Comparison of ENCODE assay signal across 8 mouse cellular contexts in the genomic region with DNA sequence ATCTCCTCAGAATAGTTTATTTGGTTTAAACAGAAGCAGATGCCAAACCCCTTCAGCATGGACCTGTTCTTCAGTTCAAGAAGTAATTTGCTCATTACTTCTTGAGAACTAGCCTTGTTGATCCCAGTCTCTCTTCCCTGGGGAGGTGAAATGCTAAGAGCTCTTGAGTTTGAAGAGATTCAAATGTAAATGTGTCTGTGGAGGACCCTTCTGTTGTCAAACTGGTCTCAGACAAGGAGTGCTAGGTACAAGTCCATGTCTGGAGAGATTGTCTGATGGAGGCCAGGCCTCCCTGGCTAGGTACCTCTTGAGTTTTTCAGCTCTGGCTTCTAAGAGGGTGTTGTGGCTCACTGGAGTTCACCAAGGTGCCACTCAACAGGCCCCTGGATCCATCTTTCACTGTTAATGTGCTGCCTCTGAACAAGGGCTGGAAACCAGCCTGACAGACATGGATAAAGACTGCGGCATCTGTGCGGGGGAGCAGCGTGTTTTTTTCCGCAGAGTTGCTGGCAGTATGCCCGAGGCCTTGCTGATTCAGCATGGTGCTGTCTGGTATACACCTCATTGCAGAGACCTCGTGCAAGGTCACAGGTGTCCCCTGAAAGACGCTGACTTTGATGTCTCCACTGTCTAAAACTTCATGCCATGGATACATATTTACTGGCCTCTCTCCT. TPM values are rescaled to one million over a fixed set of nuclear protein-coding genes. Genes with fewer than 3 reads are reported as not detected.
DNase-seq lines count a peak whose midpoint lies in the region; ATAC-seq and TF ChIP-seq lines count a peak whose summit lies in the region.

No protein-coding gene starts in this region.

- WGBS in hindbrain, embryonic 16.5 days = 44% methylated on average over 7 of the region's 7 CpGs
- WGBS in hindbrain, embryonic 10.5 days = 90% methylated on average over 7 of the region's 7 CpGs

- no peak for TF ChIP-seq CTCF in layer of hippocampus, adult 2 months (conservative IDR thresholded peaks at IDR 0.05)

- no peaks in the 10 kb centered on the region for H3K27me3 ChIP-seq in hindbrain, embryonic 16.5 days (replicated peaks; ENCODE audit: control insufficient read depth, insufficient read depth, low read length)
- no peaks in the 10 kb centered on the region for H3K27me3 ChIP-seq in hindbrain, embryonic 10.5 days (ENCODE audit: insufficient read depth, poor library complexity, severe bottlenecking)

- DNase-seq in hindbrain, embryonic 10.5 days (ENCODE audit: low spot score) = no peak
- DNase-seq in cerebellum, adult 11 months = peak; percentile 46
- peak; percentile 88 to 90 for DNase-seq in layer of hippocampus, adult 2 months (ENCODE audit: low spot score in 2 of 2)
- peak; percentile 46 for DNase-seq in ovary, postnatal 14 days (ENCODE audit: low spot score)
- no peak for DNase-seq in embryo, embryonic 9.5 days (ENCODE audit: extremely low spot score)
- no peak for DNase-seq in urinary bladder, postnatal 25 days (ENCODE audit: low spot score)

- H3K27ac ChIP-seq in hindbrain, embryonic 16.5 days (ENCODE audit: low read depth, low read length) = no peak overlapping the region
- H3K27ac ChIP-seq in hindbrain, embryonic 10.5 days = no peak overlapping the region
- peak overlapping the region; percentile 83 for H3K27ac ChIP-seq in layer of hippocampus, adult 2 months

- H3K9me3 ChIP-seq in hindbrain, embryonic 16.5 days (ENCODE audit: control insufficient read depth, low read length) = no peaks in the 10 kb centered on the region
- H3K9me3 ChIP-seq in hindbrain, embryonic 10.5 days = no peaks in the 10 kb centered on the region

- H3K4me3 ChIP-seq in hindbrain, embryonic 16.5 days (ENCODE audit: low read length) = no peak overlapping the region
- H3K4me3 ChIP-seq in hindbrain, embryonic 10.5 days = no peak overlapping the region
- no peak overlapping the region for H3K4me3 ChIP-seq in layer of hippocampus, adult 2 months

- H3K36me3 ChIP-seq in hindbrain, embryonic 16.5 days (ENCODE audit: control insufficient read depth, insufficient read depth, low read length) = no peaks in the 10 kb centered on the region
- no peaks in the 10 kb centered on the region for H3K36me3 ChIP-seq in hindbrain, embryonic 10.5 days

- ATAC-seq in hindbrain, embryonic 16.5 days = 0 out of 2 replicates have a peak, but pooled peaks have one; percentile 19
- no peak for ATAC-seq in megakaryocyte, adult 5-6 weeks (ENCODE audit: poor library complexity, severe bottlenecking)

- no peak overlapping the region for H3K4me2 ChIP-seq in hindbrain, embryonic 16.5 days (ENCODE audit: low read length)

- H3K4me1 ChIP-seq in hindbrain, embryonic 16.5 days (ENCODE audit: control insufficient read depth, insufficient read depth, low read depth, low read length) = peaks cover 4% of the 10 kb centered on the region; the same call in 1 of the 2 replicates
- peaks cover 6% of the 10 kb centered on the region; the same call in 1 of the 2 replicates for H3K4me1 ChIP-seq in hindbrain, embryonic 10.5 days (replicated peaks)

- no peak overlapping the region for H3K9ac ChIP-seq in hindbrain, embryonic 16.5 days (ENCODE audit: low read depth, low read length)

RNA-seq across cellular contexts. Expression of gene Reep1, which starts 45.6 kb away (rescaled TPM):
- polyA plus RNA-seq in hindbrain, embryonic 16.5 days (2015; fragmentation: Nextera tagmentation; extraction: Ambion mirVana) = 304 and 342 TPM in 2 replicates
- polyA plus RNA-seq in hindbrain, embryonic 10.5 days (2016; fragmentation: Nextera tagmentation; extraction: Ambion mirVana) = 34.4 and 57.3 TPM in 2 replicates
- 10 to 100 TPM; 69.1 to 71.2 TPM for total RNA-seq in layer of hippocampus, adult 2 months (2021)
- 0.05 TPM in 1 of 2 replicates, not detected in the other for total RNA-seq in megakaryocyte, adult 5-6 weeks (2015)
- total RNA-seq in megakaryocyte, adult 5-6 weeks (2017) = 0.15 TPM in 1 of 2 replicates, not detected in the other

Comparison
In these comparisons a context has a peak if more than half of its experiments do, and no peak if none do; other contexts are left out.
1. DNase-seq: peak in cerebellum, adult 11 months (single experiment), layer of hippocampus, adult 2 months (2 of 2) and ovary, postnatal 14 days (single experiment); none in hindbrain, embryonic 10.5 days (single experiment), embryo, embryonic 9.5 days (single experiment) and urinary bladder, postnatal 25 days (single experiment).
2. RNA of gene Reep1, which starts 45.6 kb away (total RNA-seq): 69.1 to 71.2 TPM in layer of hippocampus, adult 2 months; 0.05 to 0.15 TPM in megakaryocyte, adult 5-6 weeks; every median in the first group is over 10 times any median in the second.